Mouse (Mus musculus) MEL (cell line): ENCODE measurements around the gene Mrpl33. TPM values are rescaled to one million over a fixed set of nuclear protein-coding genes. Genes with fewer than 3 reads are reported as not detected.

Source experiments
- DNase-seq: peaks from one replicate; pipeline ENCODE4 v3.0.0; 2011; ENCODE audit warnings: low read depth, low spot score
- H3K27ac ChIP-seq: 2 replicates; pipeline ENCODE4 v1.5.1; 2012; ENCODE audit warnings: low read depth, mild to moderate bottlenecking, control low read depth, low read length, moderate library complexity; ENCODE audit not compliant: control insufficient read depth
- H3K27me3 ChIP-seq, 2 experiments: fragments of 150-350 bp in 1 of 2; sonication (generic) in 1 of 2; 2 replicates each; pipeline ENCODE4 v1.6.1; 2012; ENCODE audit warnings: low read length in 2 of 2, mild to moderate bottlenecking in 2 of 2, improper control_type of control experiment in 1 of 2, moderate library complexity in 1 of 2; ENCODE audit not compliant: insufficient read depth in 2 of 2, control insufficient read depth in 1 of 2
- H3K36me3 ChIP-seq, 2 experiments: 2 replicates each; pipeline ENCODE4 v1.6.1; 2012 to 2014; ENCODE audit warnings: low read length in 2 of 2, improper control_type of control experiment in 1 of 2, inconsistent platforms in 1 of 2, mild to moderate bottlenecking in 1 of 2; ENCODE audit not compliant: insufficient read depth in 2 of 2, control insufficient read depth in 1 of 2
- H3K4me1 ChIP-seq, 2 experiments: fragments of 150-350 bp in 1 of 2; sonication (generic) in 1 of 2; 2 replicates each; pipeline ENCODE4 v1.6.1; 2012; ENCODE audit warnings: low read length in 2 of 2, improper control_type of control experiment in 1 of 2, mild to moderate bottlenecking in 1 of 2; ENCODE audit not compliant: insufficient read depth in 2 of 2, control insufficient read depth in 1 of 2
- H3K4me3 ChIP-seq, 2 experiments: fragments of 150-350 bp in 1 of 2; sonication (generic) in 1 of 2; 2 replicates each; pipeline ENCODE4 v1.5.1; 2012; ENCODE audit warnings: low read depth in 2 of 2, low read length in 2 of 2, mild to moderate bottlenecking in 2 of 2, moderate library complexity in 2 of 2, control low read depth in 1 of 2, improper control_type of control experiment in 1 of 2; ENCODE audit not compliant: control insufficient read depth in 1 of 2, insufficient read depth in 1 of 2
- H3K79me2 ChIP-seq: 2 replicates; pipeline ENCODE4 v1.6.1; 2012; ENCODE audit warnings: mild to moderate bottlenecking, low read length, moderate library complexity; ENCODE audit not compliant: control insufficient read depth, poor library complexity, insufficient read depth
- H3K9ac ChIP-seq: 2 replicates; pipeline ENCODE4 v1.6.1; 2012; ENCODE audit warnings: low read depth, mild to moderate bottlenecking, control low read depth, low read length, moderate library complexity; ENCODE audit not compliant: control insufficient read depth, poor library complexity, severe bottlenecking
- H3K9me3 ChIP-seq: fragments of 150-350 bp; sonication (generic); replicated peaks from 2 replicates; pipeline ENCODE4 v1.6.1; 2012; ENCODE audit warnings: mild to moderate bottlenecking, low read length, improper control_type of control experiment, moderate library complexity; ENCODE audit not compliant: insufficient read depth
- BHLHE40 ChIP-seq: IDR thresholded peaks from 2 replicates; pipeline ENCODE4 v1.6.1; 2012; ENCODE audit warnings: low read depth, mild to moderate bottlenecking, inconsistent platforms, low read length, improper control_type of control experiment, borderline replicate concordance
- CHD1 ChIP-seq: IDR thresholded peaks from 2 replicates; pipeline ENCODE4 v1.6.1; 2012; ENCODE audit warnings: low read depth, mild to moderate bottlenecking, inconsistent platforms, low read length, improper control_type of control experiment
- CHD2 ChIP-seq: IDR thresholded peaks from 2 replicates; pipeline ENCODE4 v1.6.1; 2011; ENCODE audit warnings: low read length, improper control_type of control experiment
- CTCF ChIP-seq, 3 experiments: IDR thresholded peaks in 2 of 3; conservative IDR thresholded peaks in 1 of 3; 2 replicates each; pipeline ENCODE4 v1.5.1; 2011 to 2012; ENCODE audit warnings: low read length in 3 of 3, low read depth in 2 of 3, mild to moderate bottlenecking in 2 of 3, improper control_type of control experiment in 1 of 3, inconsistent platforms in 1 of 3, mixed read lengths in 1 of 3, moderate library complexity in 1 of 3; ENCODE audit not compliant: control insufficient read depth in 1 of 3, insufficient read depth in 1 of 3, poor library complexity in 1 of 3, severe bottlenecking in 1 of 3
- E2F4 ChIP-seq: IDR thresholded peaks from 2 replicates; pipeline ENCODE4 v1.6.1; 2011; ENCODE audit warnings: low read depth, low read length, improper control_type of control experiment, borderline replicate concordance
- ELF1 ChIP-seq: IDR thresholded peaks from 2 replicates; pipeline ENCODE4 v1.6.1; 2014; ENCODE audit warnings: low read depth, mild to moderate bottlenecking, inconsistent platforms, low read length, improper control_type of control experiment, moderate library complexity
- EP300 ChIP-seq, 2 experiments: IDR thresholded peaks; 2 replicates each; pipeline ENCODE4 v1.6.1; 2011; ENCODE audit warnings: improper control_type of control experiment in 2 of 2, low read length in 2 of 2, low read depth in 1 of 2, mild to moderate bottlenecking in 1 of 2
- ETS1 ChIP-seq: IDR thresholded peaks from 2 replicates; pipeline ENCODE4 v1.6.1; 2012; ENCODE audit warnings: low read depth, mild to moderate bottlenecking, inconsistent platforms, low read length, improper control_type of control experiment, moderate library complexity
- GABPA ChIP-seq: IDR thresholded peaks from 2 replicates; pipeline ENCODE4 v1.6.1; 2012; ENCODE audit warnings: low read depth, mild to moderate bottlenecking, inconsistent platforms, low read length, improper control_type of control experiment, moderate library complexity
- GATA1 ChIP-seq: IDR thresholded peaks from 2 replicates; pipeline ENCODE4 v1.6.1; 2011; ENCODE audit warnings: low read depth, low read length, improper control_type of control experiment
- JUND ChIP-seq: IDR thresholded peaks from 2 replicates; pipeline ENCODE4 v1.6.1; 2011; ENCODE audit warnings: low read depth, mild to moderate bottlenecking, improper control_type of control experiment, low read length
- KAT2A ChIP-seq: conservative IDR thresholded peaks from 2 replicates; pipeline ENCODE4 v1.6.1; 2012; ENCODE audit warnings: low read depth, low read length, improper control_type of control experiment, inconsistent platforms
- MAFK ChIP-seq: IDR thresholded peaks from 2 replicates; pipeline ENCODE4 v1.6.1; 2011; ENCODE audit warnings: low read depth, mild to moderate bottlenecking, low read length, improper control_type of control experiment, borderline replicate concordance
- MAX ChIP-seq: IDR thresholded peaks from 2 replicates; pipeline ENCODE4 v1.6.1; 2011; ENCODE audit warnings: low read length, improper control_type of control experiment
- MAZ ChIP-seq: IDR thresholded peaks from 2 replicates; pipeline ENCODE4 v1.6.1; 2012; ENCODE audit warnings: low read depth, mild to moderate bottlenecking, inconsistent platforms, low read length, improper control_type of control experiment
- MEF2A ChIP-seq: IDR thresholded peaks from 2 replicates; pipeline ENCODE4 v1.6.1; 2014; ENCODE audit warnings: low read depth, mild to moderate bottlenecking, inconsistent platforms, low read length, improper control_type of control experiment; ENCODE audit not compliant: poor library complexity, insufficient replicate concordance, severe bottlenecking; ENCODE audit errors: extremely low read depth
- MXI1 ChIP-seq: IDR thresholded peaks from 2 replicates; pipeline ENCODE4 v1.6.1; 2011; ENCODE audit warnings: mild to moderate bottlenecking, low read depth, low read length, improper control_type of control experiment
- MYB ChIP-seq: IDR thresholded peaks from 2 replicates; pipeline ENCODE4 v1.6.1; 2011; ENCODE audit warnings: mild to moderate bottlenecking, low read depth, low read length, improper control_type of control experiment
- MYC ChIP-seq: IDR thresholded peaks from 2 replicates; pipeline ENCODE4 v1.6.1; 2011; ENCODE audit warnings: low read depth, mild to moderate bottlenecking, low read length, improper control_type of control experiment, moderate library complexity
- NELFE ChIP-seq: IDR thresholded peaks from 2 replicates; pipeline ENCODE4 v1.6.1; 2011; ENCODE audit warnings: low read depth, low read length, improper control_type of control experiment
- NRF1 ChIP-seq: IDR thresholded peaks from 2 replicates; pipeline ENCODE4 v1.6.1; 2014; ENCODE audit warnings: low read depth, mild to moderate bottlenecking, inconsistent platforms, low read length, improper control_type of control experiment, moderate library complexity; ENCODE audit not compliant: poor library complexity, insufficient read depth, severe bottlenecking
- POLR2A ChIP-seq, 2 experiments: IDR thresholded peaks; 2 replicates each; pipeline ENCODE4 v1.6.1; 2011 to 2012; ENCODE audit warnings: low read length in 2 of 2, mild to moderate bottlenecking in 2 of 2, control low read depth in 1 of 2, improper control_type of control experiment in 1 of 2, low read depth in 1 of 2, moderate library complexity in 1 of 2; ENCODE audit not compliant: control insufficient read depth in 1 of 2, insufficient read depth in 1 of 2, poor library complexity in 1 of 2
- POLR2AphosphoS2 ChIP-seq: IDR thresholded peaks from 2 replicates; pipeline ENCODE4 v1.6.1; 2011; ENCODE audit warnings: low read length, improper control_type of control experiment
- POLR2AphosphoS5 ChIP-seq: IDR thresholded peaks from 2 replicates; pipeline ENCODE4 v1.6.1; 2012; ENCODE audit warnings: low read depth, borderline replicate concordance, mild to moderate bottlenecking, inconsistent platforms, low read length, moderate library complexity, mixed read lengths
- RAD21 ChIP-seq: IDR thresholded peaks from 2 replicates; pipeline ENCODE4 v1.6.1; 2011; ENCODE audit warnings: mild to moderate bottlenecking, low read depth, low read length, improper control_type of control experiment
- RCOR1 ChIP-seq: IDR thresholded peaks from 2 replicates; pipeline ENCODE4 v1.6.1; 2012; ENCODE audit warnings: low read depth, mild to moderate bottlenecking, inconsistent platforms, low read length, improper control_type of control experiment
- SIN3A ChIP-seq: IDR thresholded peaks from 2 replicates; pipeline ENCODE4 v1.6.1; 2012; ENCODE audit warnings: low read length, improper control_type of control experiment, inconsistent platforms
- SMC3 ChIP-seq: IDR thresholded peaks from 2 replicates; pipeline ENCODE4 v1.6.1; 2011; ENCODE audit warnings: low read depth, low read length, improper control_type of control experiment
- TAL1 ChIP-seq: IDR thresholded peaks from 2 replicates; pipeline ENCODE4 v1.6.1; 2012; ENCODE audit warnings: mild to moderate bottlenecking, inconsistent platforms, low read length, moderate library complexity, mixed read lengths
- TBP ChIP-seq: IDR thresholded peaks from 2 replicates; pipeline ENCODE4 v1.8.0; 2011; ENCODE audit warnings: low read depth, low read length, improper control_type of control experiment
- TCF12 ChIP-seq: IDR thresholded peaks from 2 replicates; pipeline ENCODE4 v1.6.1; 2014; ENCODE audit warnings: low read depth, mild to moderate bottlenecking, inconsistent platforms, low read length, improper control_type of control experiment, moderate library complexity
- UBTF ChIP-seq: IDR thresholded peaks from 2 replicates; pipeline ENCODE4 v1.6.1; 2012; ENCODE audit warnings: low read depth, mild to moderate bottlenecking, inconsistent platforms, low read length, improper control_type of control experiment, moderate library complexity, borderline replicate concordance; ENCODE audit not compliant: insufficient read depth
- USF1 ChIP-seq: IDR thresholded peaks from 2 replicates; pipeline ENCODE4 v1.6.1; 2014; ENCODE audit warnings: low read depth, mild to moderate bottlenecking, inconsistent platforms, low read length, improper control_type of control experiment, moderate library complexity
- USF2 ChIP-seq, 2 experiments: IDR thresholded peaks; 2 replicates each; pipeline ENCODE4 v1.6.1; 2011 to 2012; ENCODE audit warnings: improper control_type of control experiment in 2 of 2, low read length in 2 of 2, borderline replicate concordance in 1 of 2, inconsistent platforms in 1 of 2, low read depth in 1 of 2, mild to moderate bottlenecking in 1 of 2; ENCODE audit not compliant: insufficient read depth in 1 of 2
- ZKSCAN1 ChIP-seq: IDR thresholded peaks from 2 replicates; pipeline ENCODE4 v1.6.1; 2012; ENCODE audit warnings: low read depth, mild to moderate bottlenecking, inconsistent platforms, low read length, improper control_type of control experiment, moderate library complexity
- ZMIZ1 ChIP-seq: IDR thresholded peaks from 2 replicates; pipeline ENCODE4 v1.6.1; 2012; ENCODE audit warnings: low read depth, mild to moderate bottlenecking, inconsistent platforms, low read length, improper control_type of control experiment, moderate library complexity
- ZNF384 ChIP-seq: IDR thresholded peaks from 2 replicates; pipeline ENCODE4 v1.6.1; 2012; ENCODE audit warnings: low read depth, mild to moderate bottlenecking, inconsistent platforms, low read length, improper control_type of control experiment
- polyA plus RNA-seq, 2 experiments: library from polyadenylated mRNA; stranded (reverse) in 1 of 2; unstranded in 1 of 2; fragments of >175 nt in 1 of 2; fragments of >200 nt in 1 of 2; gene quantifications; 2 replicates each; pipeline versions ENCODE4 v1.2.1 to v1.2.4; 2012; ENCODE audit warnings: low replicate concordance in 2 of 2, low read depth in 1 of 2; ENCODE audit not compliant: insufficient read length in 2 of 2, insufficient read depth in 1 of 2, missing spikeins in 1 of 2
- total RNA-seq: library from RNA; depleted of rRNA; stranded (reverse); fragments of 300-350 nt; gene quantifications from 2 replicates; pipeline ENCODE4 v1.2.3, GENCODE M21; 2012

Mrpl33 gene
- total and polyA plus RNA-seq, 3 experiments = 158 to 249 TPM; not detected in 1

DNA sequence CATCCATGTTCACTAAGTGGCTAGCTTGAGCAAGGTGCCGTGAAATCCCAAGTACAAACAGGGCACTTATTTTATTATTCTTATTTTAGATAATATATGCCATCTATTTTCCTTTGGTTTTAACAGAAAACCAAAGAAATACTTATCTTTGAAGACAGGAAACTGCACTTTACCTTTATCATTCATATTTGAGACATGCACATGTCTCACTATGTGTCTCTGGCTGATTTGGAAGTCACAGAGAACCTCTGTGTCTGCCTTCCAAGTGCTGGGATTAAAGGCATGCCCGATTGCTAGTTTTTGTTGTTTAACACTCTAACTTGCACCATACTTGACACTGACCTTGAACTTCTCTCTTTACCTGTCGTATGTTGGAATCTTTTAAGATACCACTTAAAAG, 91.2 kb downstream of the Mrpl33 start:
- H3K27me3 ChIP-seq = no peaks in the 10 kb centered on the region
- H3K79me2 ChIP-seq = no peaks in the 10 kb centered on the region
- DNase-seq = peak; percentile 73
- H3K27ac ChIP-seq = peak overlapping the region; percentile 86
- peaks cover 10 to 31% of the 10 kb centered on the region in 2 experiments for H3K4me1 ChIP-seq
- peak overlapping the region; percentile 20 to 36 for H3K4me3 ChIP-seq
- peaks cover 0 to 30% of the 10 kb centered on the region in 2 experiments; a peak in 2 of 4 replicates for H3K36me3 ChIP-seq
- H3K9me3 ChIP-seq = no peaks in the 10 kb centered on the region
- H3K9ac ChIP-seq = peak overlapping the region; percentile 43
- TF ChIP-seq GABPA = no peak
- 0 out of 2 replicates have a peak, but pooled peaks have one; percentile 7 for TF ChIP-seq SMC3
- peak; percentile 98 to 99 for TF ChIP-seq EP300 (IDR thresholded peaks at IDR 0.05; ENCODE audit: low read depth in 1 of 2, low read length in 2 of 2)
- no peak for TF ChIP-seq POLR2AphosphoS2
- TF ChIP-seq ZKSCAN1 = peak; percentile 18; the same call in 1 of the 2 replicates
- no peak for TF ChIP-seq MAZ
- TF ChIP-seq BHLHE40 = peak; percentile 94
- peak; percentile 65 for TF ChIP-seq MYB
- no peak; the same call in 1 of the 2 replicates for TF ChIP-seq ZNF384
- 0 out of 2 replicates have a peak, but pooled peaks have one; percentile 13 for TF ChIP-seq CHD2
- no peak for TF ChIP-seq NRF1
- TF ChIP-seq MAX = peak; percentile 89
- TF ChIP-seq POLR2AphosphoS5 = no peak
- TF ChIP-seq E2F4 = no peak
- TF ChIP-seq GATA1 = peak; percentile 96
- TF ChIP-seq SIN3A = peak; percentile 88
- TF ChIP-seq NELFE = no peak
- TF ChIP-seq CTCF (IDR thresholded peaks at IDR 0.05 in 2 of 3, conservative IDR thresholded peaks at IDR 0.05 in 1 of 3; ENCODE audit: control insufficient read depth in 1 of 3, insufficient read depth in 1 of 3, low read depth in 2 of 3, low read length in 3 of 3, poor library complexity in 1 of 3, severe bottlenecking in 1 of 3) = no peak
- peak; percentile 61; the same call in 1 of the 2 replicates for TF ChIP-seq MEF2A
- TF ChIP-seq ELF1 = no peak
- TF ChIP-seq POLR2A (IDR thresholded peaks at IDR 0.05; ENCODE audit: control insufficient read depth in 1 of 2, insufficient read depth in 1 of 2, low read depth in 1 of 2, low read length in 2 of 2, poor library complexity in 1 of 2) = no peak
- no peak; the same call in 1 of the 2 replicates for TF ChIP-seq RAD21
- peak; percentile 88 for TF ChIP-seq ETS1
- TF ChIP-seq JUND = no peak
- TF ChIP-seq USF1 = no peak
- peak; percentile 90 for TF ChIP-seq MXI1
- no peak for TF ChIP-seq KAT2A
- TF ChIP-seq USF2 (IDR thresholded peaks at IDR 0.05; ENCODE audit: borderline replicate concordance in 1 of 2, insufficient read depth in 1 of 2, low read depth in 1 of 2, low read length in 2 of 2) = no peak
- peak; percentile 87 for TF ChIP-seq TAL1
- TF ChIP-seq TCF12 = peak; percentile 97
- TF ChIP-seq MAFK = peak; percentile 73; the same call in 1 of the 2 replicates
- TF ChIP-seq CHD1 = no peak
- 0 out of 2 replicates have a peak, but pooled peaks have one; percentile 42 for TF ChIP-seq ZMIZ1
- TF ChIP-seq RCOR1 = peak; percentile 96
- TF ChIP-seq TBP = no peak
- no peak for TF ChIP-seq UBTF
- TF ChIP-seq MYC = peak; percentile 96
